Mouse (Mus musculus): Measurements from ENCODE around the gene Mfsd4a.

Mfsd4a gene

GRCm38 (mm10) chr1:131990083-131990760 is 77.6 kb downstream of the Mfsd4a start:
- no peak for DNase-seq (ENCODE audit: low read depth, low spot score)

DNA sequence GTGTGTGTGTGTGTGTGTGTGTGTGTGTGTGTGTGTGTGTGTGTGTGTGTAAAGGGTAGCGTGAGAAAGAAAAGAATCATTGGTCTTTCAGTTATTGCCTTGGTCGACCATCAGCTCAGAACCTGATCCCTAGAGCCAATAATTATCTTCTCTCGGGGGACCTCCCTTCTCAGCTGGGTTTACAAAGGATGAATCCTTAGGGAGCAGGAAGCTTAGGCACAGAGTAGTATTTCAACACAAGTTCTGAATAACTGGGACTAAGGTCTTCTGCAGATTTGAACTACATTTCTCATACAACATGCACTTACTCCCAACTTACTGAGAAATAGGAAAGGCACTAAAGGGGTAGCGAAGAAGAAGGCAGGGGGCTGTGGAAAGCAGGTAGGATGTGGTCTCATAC is 78.4 kb downstream of the Mfsd4a start:
- no peak for DNase-seq (ENCODE audit: low read depth, low spot score)

DNA sequence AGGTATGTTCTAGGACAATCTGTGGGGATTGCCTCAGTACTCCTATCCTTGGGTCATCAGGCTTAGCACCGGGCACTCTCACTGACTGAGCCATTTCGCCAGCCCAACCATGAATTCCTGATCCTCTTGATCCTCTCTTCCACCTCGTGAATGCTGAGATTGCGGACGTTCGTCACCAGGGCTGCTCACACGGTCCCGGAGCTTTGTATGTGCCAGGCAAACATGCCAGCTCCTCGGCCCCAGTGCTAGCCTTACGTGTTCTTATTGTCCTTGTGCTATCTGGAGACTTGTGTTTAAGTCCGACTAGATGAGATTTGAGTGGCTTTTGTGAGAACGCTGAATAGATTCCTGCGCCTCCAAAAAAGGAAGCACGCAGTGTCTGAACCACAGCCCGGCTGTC is 80.4 kb downstream of the Mfsd4a start:
- DNase-seq (ENCODE audit: low read depth, low spot score): no peak

DNA sequence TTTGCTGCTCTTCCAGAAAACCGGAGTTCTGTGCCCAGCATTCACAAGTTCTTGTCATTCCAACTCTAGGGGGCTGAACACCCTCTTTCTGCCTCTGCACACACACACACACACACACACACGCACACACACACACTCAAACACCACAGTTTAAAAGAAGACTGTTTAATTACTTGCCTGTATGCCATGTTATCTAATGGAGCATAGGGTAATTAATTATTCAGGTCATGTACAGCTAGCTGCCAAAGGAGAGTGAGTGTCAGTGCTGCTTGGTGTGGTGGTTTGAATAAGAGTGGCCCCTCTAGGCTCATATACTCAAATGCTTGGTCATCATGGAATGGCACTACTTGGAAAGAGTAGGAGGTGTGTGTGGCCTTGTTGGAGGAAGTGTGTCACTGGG is 84.1 kb downstream of the Mfsd4a start:
- no peak for DNase-seq (ENCODE audit: low read depth, low spot score)

- peak; percentile 78 for DNase-seq (ENCODE audit: low read depth, low spot score)
These were observed 85.0 kb downstream of the Mfsd4a start for GRCm38 (mm10) chr1:131982907-131983306.

DNA sequence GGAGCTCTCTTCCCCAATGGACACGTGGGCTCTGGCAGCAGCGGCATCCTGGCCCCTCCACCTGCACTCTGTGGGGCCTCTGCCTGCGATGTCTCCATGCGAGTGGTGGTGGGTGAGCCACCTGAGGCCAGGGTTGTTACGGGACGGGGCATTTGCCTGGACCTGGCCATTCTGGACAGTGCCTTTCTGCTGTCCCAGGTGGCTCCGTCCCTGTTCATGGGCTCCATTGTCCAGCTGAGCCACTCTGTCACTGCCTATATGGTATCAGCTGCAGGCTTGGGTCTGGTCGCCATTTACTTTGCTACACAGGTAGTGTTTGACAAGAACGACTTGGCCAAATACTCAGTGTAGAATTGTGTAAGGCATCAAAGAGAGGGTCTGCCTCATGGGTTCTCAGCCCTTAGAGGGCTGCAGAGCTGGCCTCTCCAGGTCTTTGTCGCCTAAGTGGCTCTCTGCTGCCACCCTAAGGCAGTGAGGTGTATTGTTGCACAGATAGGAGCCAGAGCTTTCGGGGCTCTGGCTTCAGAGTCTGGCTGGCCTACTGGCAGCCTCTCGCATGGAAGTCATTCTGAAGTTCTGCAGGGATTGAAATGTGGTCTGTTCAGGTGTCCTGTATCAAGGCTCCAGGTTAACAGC is 86.4 kb downstream of the Mfsd4a start:
- DNase-seq (ENCODE audit: low read depth, low spot score): peak; percentile 76

GRCm38 (mm10) chr1:131980471-131980870 is 87.4 kb downstream of the Mfsd4a start:
- DNase-seq (ENCODE audit: low read depth, low spot score): no peak

GRCm38 (mm10) chr1:131976886-131977285 is 91.0 kb downstream of the Mfsd4a start:
- DNase-seq (ENCODE audit: low read depth, low spot score): no peak

DNA sequence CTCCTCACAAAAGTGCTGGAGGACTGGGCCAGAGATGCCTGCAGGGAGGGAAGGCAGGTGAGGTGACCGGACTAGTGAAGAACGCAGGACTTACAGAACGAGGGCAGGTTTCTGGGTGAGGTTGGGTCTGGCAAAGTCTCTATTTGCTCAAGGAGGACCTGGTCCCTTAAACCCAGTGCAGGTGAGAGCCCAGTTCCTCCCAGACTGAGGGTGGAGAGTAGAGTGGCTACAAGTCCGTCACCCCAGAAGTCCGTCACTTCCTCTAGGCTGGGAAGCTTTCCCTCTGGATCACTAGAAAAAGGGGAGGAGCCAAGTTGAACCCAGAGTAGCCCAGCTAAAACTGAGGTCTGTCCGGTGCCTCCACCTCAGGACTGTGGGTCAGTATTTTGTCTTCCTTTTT is 93.9 kb downstream of the Mfsd4a start:
- no peak for DNase-seq (ENCODE audit: low read depth, low spot score)
